Mouse (Mus musculus) MEL (cell line): ENCODE measurements at regions not wholly inside any gene's neighbourhood (a gene's known extent, or its start where the extent isn't known, plus 50 kb on each side); places are given as distances from the start of the nearest gene placed in this dataset.

Experiments used
- DNase-seq: peaks from one replicate; pipeline ENCODE4 v3.0.0; 2011; ENCODE audit warnings: low read depth, low spot score
- H3K27ac ChIP-seq: 2 replicates; pipeline ENCODE4 v1.5.1; 2012; ENCODE audit warnings: low read depth, mild to moderate bottlenecking, control low read depth, low read length, moderate library complexity; ENCODE audit not compliant: control insufficient read depth
- H3K27me3 ChIP-seq, 2 experiments: fragments of 150-350 bp in 1 of 2; sonication (generic) in 1 of 2; 2 replicates each; pipeline ENCODE4 v1.6.1; 2012; ENCODE audit warnings: low read length in 2 of 2, mild to moderate bottlenecking in 2 of 2, improper control_type of control experiment in 1 of 2, moderate library complexity in 1 of 2; ENCODE audit not compliant: insufficient read depth in 2 of 2, control insufficient read depth in 1 of 2
- H3K36me3 ChIP-seq, 2 experiments: 2 replicates each; pipeline ENCODE4 v1.6.1; 2012 to 2014; ENCODE audit warnings: low read length in 2 of 2, improper control_type of control experiment in 1 of 2, inconsistent platforms in 1 of 2, mild to moderate bottlenecking in 1 of 2; ENCODE audit not compliant: insufficient read depth in 2 of 2, control insufficient read depth in 1 of 2
- H3K4me1 ChIP-seq, 2 experiments: fragments of 150-350 bp in 1 of 2; sonication (generic) in 1 of 2; 2 replicates each; pipeline ENCODE4 v1.6.1; 2012; ENCODE audit warnings: low read length in 2 of 2, improper control_type of control experiment in 1 of 2, mild to moderate bottlenecking in 1 of 2; ENCODE audit not compliant: insufficient read depth in 2 of 2, control insufficient read depth in 1 of 2
- H3K4me3 ChIP-seq, 2 experiments: fragments of 150-350 bp in 1 of 2; sonication (generic) in 1 of 2; 2 replicates each; pipeline ENCODE4 v1.5.1; 2012; ENCODE audit warnings: low read depth in 2 of 2, low read length in 2 of 2, mild to moderate bottlenecking in 2 of 2, moderate library complexity in 2 of 2, control low read depth in 1 of 2, improper control_type of control experiment in 1 of 2; ENCODE audit not compliant: control insufficient read depth in 1 of 2, insufficient read depth in 1 of 2
- H3K79me2 ChIP-seq: 2 replicates; pipeline ENCODE4 v1.6.1; 2012; ENCODE audit warnings: mild to moderate bottlenecking, low read length, moderate library complexity; ENCODE audit not compliant: control insufficient read depth, poor library complexity, insufficient read depth
- H3K9ac ChIP-seq: 2 replicates; pipeline ENCODE4 v1.6.1; 2012; ENCODE audit warnings: low read depth, mild to moderate bottlenecking, control low read depth, low read length, moderate library complexity; ENCODE audit not compliant: control insufficient read depth, poor library complexity, severe bottlenecking
- H3K9me3 ChIP-seq: fragments of 150-350 bp; sonication (generic); replicated peaks from 2 replicates; pipeline ENCODE4 v1.6.1; 2012; ENCODE audit warnings: mild to moderate bottlenecking, low read length, improper control_type of control experiment, moderate library complexity; ENCODE audit not compliant: insufficient read depth
- BHLHE40 ChIP-seq: IDR thresholded peaks from 2 replicates; pipeline ENCODE4 v1.6.1; 2012; ENCODE audit warnings: low read depth, mild to moderate bottlenecking, inconsistent platforms, low read length, improper control_type of control experiment, borderline replicate concordance
- CHD1 ChIP-seq: IDR thresholded peaks from 2 replicates; pipeline ENCODE4 v1.6.1; 2012; ENCODE audit warnings: low read depth, mild to moderate bottlenecking, inconsistent platforms, low read length, improper control_type of control experiment
- CHD2 ChIP-seq: IDR thresholded peaks from 2 replicates; pipeline ENCODE4 v1.6.1; 2011; ENCODE audit warnings: low read length, improper control_type of control experiment
- E2F4 ChIP-seq: IDR thresholded peaks from 2 replicates; pipeline ENCODE4 v1.6.1; 2011; ENCODE audit warnings: low read depth, low read length, improper control_type of control experiment, borderline replicate concordance
- ELF1 ChIP-seq: IDR thresholded peaks from 2 replicates; pipeline ENCODE4 v1.6.1; 2014; ENCODE audit warnings: low read depth, mild to moderate bottlenecking, inconsistent platforms, low read length, improper control_type of control experiment, moderate library complexity
- ETS1 ChIP-seq: IDR thresholded peaks from 2 replicates; pipeline ENCODE4 v1.6.1; 2012; ENCODE audit warnings: low read depth, mild to moderate bottlenecking, inconsistent platforms, low read length, improper control_type of control experiment, moderate library complexity
- GATA1 ChIP-seq: IDR thresholded peaks from 2 replicates; pipeline ENCODE4 v1.6.1; 2011; ENCODE audit warnings: low read depth, low read length, improper control_type of control experiment
- HCFC1 ChIP-seq: IDR thresholded peaks from 2 replicates; pipeline ENCODE4 v1.6.1; 2012; ENCODE audit warnings: low read depth, mild to moderate bottlenecking, inconsistent platforms, low read length, improper control_type of control experiment, moderate library complexity
- JUND ChIP-seq: IDR thresholded peaks from 2 replicates; pipeline ENCODE4 v1.6.1; 2011; ENCODE audit warnings: low read depth, mild to moderate bottlenecking, improper control_type of control experiment, low read length
- KAT2A ChIP-seq: conservative IDR thresholded peaks from 2 replicates; pipeline ENCODE4 v1.6.1; 2012; ENCODE audit warnings: low read depth, low read length, improper control_type of control experiment, inconsistent platforms
- MAFK ChIP-seq: IDR thresholded peaks from 2 replicates; pipeline ENCODE4 v1.6.1; 2011; ENCODE audit warnings: low read depth, mild to moderate bottlenecking, low read length, improper control_type of control experiment, borderline replicate concordance
- MAX ChIP-seq: IDR thresholded peaks from 2 replicates; pipeline ENCODE4 v1.6.1; 2011; ENCODE audit warnings: low read length, improper control_type of control experiment
- MXI1 ChIP-seq: IDR thresholded peaks from 2 replicates; pipeline ENCODE4 v1.6.1; 2011; ENCODE audit warnings: mild to moderate bottlenecking, low read depth, low read length, improper control_type of control experiment
- MYB ChIP-seq: IDR thresholded peaks from 2 replicates; pipeline ENCODE4 v1.6.1; 2011; ENCODE audit warnings: mild to moderate bottlenecking, low read depth, low read length, improper control_type of control experiment
- MYC ChIP-seq: IDR thresholded peaks from 2 replicates; pipeline ENCODE4 v1.6.1; 2011; ENCODE audit warnings: low read depth, mild to moderate bottlenecking, low read length, improper control_type of control experiment, moderate library complexity
- RAD21 ChIP-seq: IDR thresholded peaks from 2 replicates; pipeline ENCODE4 v1.6.1; 2011; ENCODE audit warnings: mild to moderate bottlenecking, low read depth, low read length, improper control_type of control experiment
- SMC3 ChIP-seq: IDR thresholded peaks from 2 replicates; pipeline ENCODE4 v1.6.1; 2011; ENCODE audit warnings: low read depth, low read length, improper control_type of control experiment
- TBP ChIP-seq: IDR thresholded peaks from 2 replicates; pipeline ENCODE4 v1.8.0; 2011; ENCODE audit warnings: low read depth, low read length, improper control_type of control experiment
- UBTF ChIP-seq: IDR thresholded peaks from 2 replicates; pipeline ENCODE4 v1.6.1; 2012; ENCODE audit warnings: low read depth, mild to moderate bottlenecking, inconsistent platforms, low read length, improper control_type of control experiment, moderate library complexity, borderline replicate concordance; ENCODE audit not compliant: insufficient read depth
- USF1 ChIP-seq: IDR thresholded peaks from 2 replicates; pipeline ENCODE4 v1.6.1; 2014; ENCODE audit warnings: low read depth, mild to moderate bottlenecking, inconsistent platforms, low read length, improper control_type of control experiment, moderate library complexity
- USF2 ChIP-seq, 2 experiments: IDR thresholded peaks; 2 replicates each; pipeline ENCODE4 v1.6.1; 2011 to 2012; ENCODE audit warnings: improper control_type of control experiment in 2 of 2, low read length in 2 of 2, borderline replicate concordance in 1 of 2, inconsistent platforms in 1 of 2, low read depth in 1 of 2, mild to moderate bottlenecking in 1 of 2; ENCODE audit not compliant: insufficient read depth in 1 of 2
- ZKSCAN1 ChIP-seq: IDR thresholded peaks from 2 replicates; pipeline ENCODE4 v1.6.1; 2012; ENCODE audit warnings: low read depth, mild to moderate bottlenecking, inconsistent platforms, low read length, improper control_type of control experiment, moderate library complexity
- ZNF384 ChIP-seq: IDR thresholded peaks from 2 replicates; pipeline ENCODE4 v1.6.1; 2012; ENCODE audit warnings: low read depth, mild to moderate bottlenecking, inconsistent platforms, low read length, improper control_type of control experiment

DNA sequence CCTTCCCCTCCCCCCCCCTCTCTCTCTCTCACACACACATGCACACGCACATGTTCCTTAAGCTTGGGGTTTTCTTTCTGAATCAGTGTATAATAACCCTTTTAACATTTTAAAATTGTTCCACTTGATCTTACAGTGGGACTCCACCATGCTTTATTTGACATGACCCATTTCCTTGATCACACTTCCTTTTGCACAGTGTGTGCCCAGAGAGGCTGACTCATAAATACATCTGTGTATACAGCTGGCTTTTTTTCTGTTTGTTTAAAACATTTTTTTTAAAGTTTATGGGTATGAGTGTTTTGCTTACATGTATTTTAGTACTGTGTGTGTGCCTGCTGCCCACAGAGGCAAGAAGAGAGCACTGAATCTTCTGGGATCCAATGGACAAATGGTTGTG is 202.7 kb upstream of the Meis1 start:
- Histone ChIP-seq H3K9ac (no peak overlapping the region), H3K9me3 (no peaks in the 10 kb centered on the region)
- DNase-seq = no peak
- no peak for TF ChIP-seq KAT2A
- no peak for TF ChIP-seq USF1
- no peak for TF ChIP-seq MYC
- TF ChIP-seq GATA1 = no peak
- TF ChIP-seq HCFC1 = no peak
- TF ChIP-seq ETS1 = no peak
- TF ChIP-seq, all 39 proteins: peak for 0
- Histone ChIP-seq H3K27me3 (peaks cover 7 to 18% of the 10 kb centered on the region in 2 experiments), H3K79me2 (no peaks in the 10 kb centered on the region), H3K4me1 (no peaks in the 10 kb centered on the region), H3K27ac (no peak overlapping the region), H3K4me3 (no peak overlapping the region), H3K36me3 (no peaks in the 10 kb centered on the region)

DNA sequence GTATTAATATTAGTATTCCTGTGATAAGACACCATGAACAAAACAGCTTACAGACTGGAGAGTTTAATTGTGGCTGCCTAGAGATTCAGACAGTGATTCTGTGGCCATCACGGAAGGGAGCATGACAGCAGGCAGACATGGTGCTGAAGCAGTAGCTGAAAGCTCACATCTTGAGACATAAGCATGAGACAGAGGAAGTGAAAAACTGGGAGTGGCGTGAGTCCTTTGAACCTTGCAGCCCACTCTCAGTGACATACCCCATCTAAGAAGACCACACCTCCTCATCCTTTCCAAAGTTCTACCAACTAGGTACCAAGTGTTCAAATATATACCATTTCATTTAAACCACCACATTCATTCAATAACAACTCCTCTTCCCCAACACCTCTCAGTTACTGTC is 208.0 kb upstream of the Meis1 start:
- H3K36me3 ChIP-seq = no peaks in the 10 kb centered on the region
- no peak for DNase-seq
- H3K79me2 ChIP-seq = no peaks in the 10 kb centered on the region
- TF ChIP-seq MAX (no peak), MYB (no peak), ELF1 (no peak), CHD1 (no peak), USF2 (IDR thresholded peaks at IDR 0.05; ENCODE audit: borderline replicate concordance in 1 of 2, insufficient read depth in 1 of 2, low read depth in 1 of 2, low read length in 2 of 2) (no peak), KAT2A (no peak), JUND (no peak)
- TF ChIP-seq, all 39 proteins: peak for 0
- no peaks in the 10 kb centered on the region for H3K4me1 ChIP-seq
- H3K9ac ChIP-seq = no peak overlapping the region
- H3K27ac ChIP-seq = no peak overlapping the region
- H3K27me3 ChIP-seq = peaks cover 5 to 8% of the 10 kb centered on the region in 2 experiments; a peak in 3 of 4 replicates
- no peak overlapping the region for H3K4me3 ChIP-seq
- no peaks in the 10 kb centered on the region for H3K9me3 ChIP-seq

GRCm38 (mm10) chr11:19227716-19228115 is 208.9 kb upstream of the Meis1 start:
- H3K27me3 ChIP-seq = peaks cover 5 to 8% of the 10 kb centered on the region in 2 experiments; a peak in 3 of 4 replicates
- no peak overlapping the region for H3K9ac ChIP-seq
- H3K4me3 ChIP-seq = no peak overlapping the region
- no peak for DNase-seq
- H3K9me3 ChIP-seq = no peaks in the 10 kb centered on the region
- H3K36me3 ChIP-seq = no peaks in the 10 kb centered on the region
- H3K27ac ChIP-seq = no peak overlapping the region
- TF ChIP-seq SMC3 (no peak), CHD1 (no peak), TBP (no peak), KAT2A (no peak), MAFK (no peak), USF1 (no peak), ZKSCAN1 (no peak), BHLHE40 (no peak), ZNF384 (no peak), RAD21 (no peak), MXI1 (no peak), UBTF (no peak), E2F4 (no peak), CHD2 (no peak)
- no peaks in the 10 kb centered on the region for H3K79me2 ChIP-seq
- H3K4me1 ChIP-seq = no peaks in the 10 kb centered on the region
